In genomic region chr17:64681927-64682326, GRCm38 (mm10) we compare ENCODE assay signal across 11 mouse cellular contexts.
DNase-seq lines count a peak whose midpoint lies in the region; ATAC-seq and TF ChIP-seq lines count a peak whose summit lies in the region.
"Had no signal": no experiment of that assay in that cellular context is flagged by ENCODE, and none has a peak within 500 bp of the region (broad histone marks: within the 10 kb centered on the region; RNA-seq: fewer than 3 reads in every experiment).

No protein-coding gene starts in this region.

- no peaks in the 10 kb centered on the region for H3K9me3 ChIP-seq in heart, embryonic 11.5 days (replicated peaks; ENCODE audit: control insufficient read depth, low read length)
- H3K9me3 ChIP-seq in kidney, embryonic 16.5 days (ENCODE audit: low read length), result no peaks in the 10 kb centered on the region
- H3K9me3 ChIP-seq: embryonic facial prominence, embryonic 12.5 days; limb, embryonic 13.5 days had no signal

- no peak overlapping the region for H3K4me3 ChIP-seq in heart, embryonic 11.5 days (ENCODE audit: low read depth, low read length)
- H3K4me3 ChIP-seq in kidney, embryonic 16.5 days (ENCODE audit: low read length), result no peak overlapping the region
- no peak overlapping the region for H3K4me3 ChIP-seq in thymus, adult 2 months (ENCODE audit: control insufficient read depth, insufficient read depth, low read length)
- H3K4me3 ChIP-seq: embryonic facial prominence, embryonic 12.5 days; limb, embryonic 13.5 days had no signal

- POLR2A ChIA-PET in Patski (lab: Charles Lee), result no interaction called here

- H3K9ac ChIP-seq in heart, embryonic 11.5 days (ENCODE audit: low read depth, low read length), result no peak overlapping the region
- no peak overlapping the region for H3K9ac ChIP-seq in kidney, embryonic 16.5 days (replicated peaks; ENCODE audit: low read length)
- H3K9ac ChIP-seq: embryonic facial prominence, embryonic 12.5 days; limb, embryonic 13.5 days had no signal

- no peak for ATAC-seq in heart, embryonic 11.5 days (replicated peaks; ENCODE audit: insufficient number of reproducible peaks, low FRiP score, low TSS enrichment)
- peak; percentile 94 for ATAC-seq in Patski
- ATAC-seq in kidney, embryonic 16.5 days (ENCODE audit: low FRiP score, low TSS enrichment), result peak; percentile 67
- ATAC-seq: intestine, postnatal 0 days had no signal

- H3K36me3 ChIP-seq in heart, embryonic 11.5 days (ENCODE audit: control insufficient read depth, insufficient read depth, low read length), result no peaks in the 10 kb centered on the region
- no peaks in the 10 kb centered on the region for H3K36me3 ChIP-seq in kidney, embryonic 16.5 days (ENCODE audit: insufficient read depth, low read length)
- peaks cover 25% of the 10 kb centered on the region for H3K36me3 ChIP-seq in thymus, adult 2 months (ENCODE audit: control insufficient read depth, insufficient read depth, low read length)
- H3K36me3 ChIP-seq: embryonic facial prominence, embryonic 12.5 days had no signal

- peak; percentile 26 for DNase-seq in heart, postnatal 4 days
- DNase-seq in Patski (ENCODE audit: low read depth, low spot score), result peak; percentile 68
- peak; percentile 90 for DNase-seq in lung, postnatal 10 days
- no peak for DNase-seq in Muller cell, postnatal 12 days (ENCODE audit: inconsistent ontology term)
- DNase-seq in thymus, adult 2 months, result no peak

- in situ Hi-C loops in Patski (cut with MboI; ENCODE audit: low pct_unique_long_range_greater_than_20kb), result no loop called here

- no peak for TF ChIP-seq POLR2A in thymus, adult 2 months (IDR thresholded peaks at IDR 0.05; ENCODE audit: control insufficient read depth, extremely low read depth, insufficient read depth, low read length, poor library complexity)

- no peak overlapping the region for H3K27ac ChIP-seq in heart, embryonic 11.5 days (ENCODE audit: low read depth, low read length)
- H3K27ac ChIP-seq in kidney, embryonic 16.5 days (ENCODE audit: low read length), result no peak overlapping the region
- H3K27ac ChIP-seq in thymus, adult 2 months (ENCODE audit: control insufficient read depth, insufficient read depth, low read length), result no peak overlapping the region
- H3K27ac ChIP-seq: embryonic facial prominence, embryonic 12.5 days had no signal

- no peak overlapping the region for H3K4me2 ChIP-seq in heart, embryonic 11.5 days
- no peak overlapping the region for H3K4me2 ChIP-seq in kidney, embryonic 16.5 days (replicated peaks; ENCODE audit: low read depth, low read length)
- H3K4me2 ChIP-seq: embryonic facial prominence, embryonic 12.5 days; limb, embryonic 13.5 days had no signal

- no peaks in the 10 kb centered on the region for H3K4me1 ChIP-seq in heart, embryonic 11.5 days (ENCODE audit: control insufficient read depth, insufficient read depth, low read length)
- H3K4me1 ChIP-seq in kidney, embryonic 16.5 days (ENCODE audit: insufficient read depth, low read length), result peaks cover 7% of the 10 kb centered on the region; the same call in 1 of the 2 replicates
- no peaks in the 10 kb centered on the region for H3K4me1 ChIP-seq in thymus, adult 2 months (replicated peaks; ENCODE audit: control insufficient read depth, insufficient read depth, low read length)
- H3K4me1 ChIP-seq: embryonic facial prominence, embryonic 12.5 days had no signal

- H3K27me3 ChIP-seq in heart, embryonic 11.5 days (ENCODE audit: control insufficient read depth, insufficient read depth, low read length), result no peaks in the 10 kb centered on the region
- H3K27me3 ChIP-seq in Patski, result no peaks in the 10 kb centered on the region
- no peaks in the 10 kb centered on the region for H3K27me3 ChIP-seq in kidney, embryonic 16.5 days (ENCODE audit: insufficient read depth, low read length)
- H3K27me3 ChIP-seq in thymus, adult 2 months (ENCODE audit: control insufficient read depth, insufficient read depth, low read length), result no peaks in the 10 kb centered on the region
- H3K27me3 ChIP-seq: CH12.LX; embryonic facial prominence, embryonic 12.5 days; limb, embryonic 13.5 days had no signal

- no peak for TF ChIP-seq CTCF in Patski (IDR thresholded peaks at IDR 0.05)
- no peak for TF ChIP-seq CTCF in thymus, adult 2 months (IDR thresholded peaks at IDR 0.05; ENCODE audit: borderline replicate concordance, control insufficient read depth, extremely low read depth, insufficient read depth, low read length, poor library complexity)

- WGBS in heart, embryonic 11.5 days (ENCODE audit: insufficient replicate concordance), result 82% methylated on average over 2 of the region's 2 CpGs
- 35% methylated on average over 2 of the region's 2 CpGs for WGBS in kidney, embryonic 16.5 days
- 90% methylated on average over 2 of the region's 2 CpGs for WGBS in thymus, adult 2 months

- CTCF ChIA-PET in Patski (lab: Charles Lee), result interaction anchor here (0.8 to 1.8 kb wide), 4 partner anchors 9 to 79 kb away, joined by 3 to 4 read pairs (median 4); no protein-coding TSS in a partner anchor

Comparison
In these comparisons a context has a peak if more than half of its experiments do, and no peak if none do; other contexts are left out.
1. DNase-seq: peak in heart, postnatal 4 days (single experiment), Patski (single experiment) and lung, postnatal 10 days (single experiment); none in Muller cell, postnatal 12 days (single experiment) and thymus, adult 2 months (single experiment).